Mouse (Mus musculus) forebrain, embryonic 14.5 days (tissue): ENCODE measurements around the gene Olfr1326-ps1. TPM values are rescaled to one million over a fixed set of nuclear protein-coding genes. Genes with fewer than 3 reads are reported as not detected.

Experiments
- ATAC-seq: fragments of 200-750 bp; cut with Nextera tagmentation; 2 replicates; pipeline ENCODE4 v1.8.0; 2017; ENCODE audit warnings: mild to moderate bottlenecking, moderate library complexity
- DNase-seq: peaks from one replicate; pipeline ENCODE4 v3.0.0-alpha.2; 2015; ENCODE audit warnings: low spot score
- H3K27ac ChIP-seq: fragments of 300-500 bp; sonication (generic); 2 replicates; pipeline ENCODE4 v1.5.1; 2014; ENCODE audit warnings: low read depth, mild to moderate bottlenecking, control low read depth, low read length, moderate library complexity
- H3K27me3 ChIP-seq: fragments of 300-500 bp; sonication (generic); replicated peaks from 2 replicates; pipeline ENCODE4 v1.6.1; 2014; ENCODE audit warnings: low read length, control low read depth, mixed read lengths; ENCODE audit not compliant: control insufficient read depth, insufficient read depth
- H3K36me3 ChIP-seq: fragments of 300-500 bp; sonication (generic); 2 replicates; pipeline ENCODE4 v1.6.1; 2014; ENCODE audit warnings: low read length, control low read depth; ENCODE audit not compliant: control insufficient read depth, insufficient read depth
- H3K4me1 ChIP-seq: fragments of 300-500 bp; sonication (generic); 2 replicates; pipeline ENCODE4 v1.6.1; 2014; ENCODE audit warnings: antibody characterized with exemption, low read length, control low read depth; ENCODE audit not compliant: control insufficient read depth, insufficient read depth
- H3K4me2 ChIP-seq: fragments of 300-500 bp; sonication (generic); 2 replicates; pipeline ENCODE4 v1.6.1; 2014; ENCODE audit warnings: mild to moderate bottlenecking, control low read depth, low read length
- H3K4me3 ChIP-seq: fragments of 300-500 bp; sonication (generic); 2 replicates; pipeline ENCODE4 v1.5.1; 2014; ENCODE audit warnings: low read depth, low read length, control low read depth
- H3K9ac ChIP-seq: fragments of 300-500 bp; sonication (generic); 2 replicates; pipeline ENCODE4 v1.6.1; 2014; ENCODE audit warnings: mild to moderate bottlenecking, low read length, control low read depth, moderate library complexity
- H3K9me3 ChIP-seq: fragments of 300-500 bp; sonication (generic); replicated peaks from 2 replicates; pipeline ENCODE4 v1.6.1; 2016; ENCODE audit warnings: low read length, control low read depth, mixed read lengths; ENCODE audit not compliant: control insufficient read depth
- WGBS: fragments of 180-500 bp; shearing (Covaris S2); extraction: QIAGEN DNeasy Blood & Tissue Kit; methylation state at CpG from one replicate; pipeline ENCODE4 v1.1.7; 2014; 5-methylcytosine and 5-hydroxymethylcytosine counted together
- polyA plus RNA-seq: library from polyadenylated mRNA; unstranded; fragments of >200 nt; fragmentation: Nextera tagmentation; extraction: Ambion mirVana; gene quantifications from 2 replicates; pipeline ENCODE4 v1.2.1, GENCODE M21; 2014

Gene Olfr1326-ps1
- not detected in 2 replicates for polyA plus RNA-seq

DNA sequence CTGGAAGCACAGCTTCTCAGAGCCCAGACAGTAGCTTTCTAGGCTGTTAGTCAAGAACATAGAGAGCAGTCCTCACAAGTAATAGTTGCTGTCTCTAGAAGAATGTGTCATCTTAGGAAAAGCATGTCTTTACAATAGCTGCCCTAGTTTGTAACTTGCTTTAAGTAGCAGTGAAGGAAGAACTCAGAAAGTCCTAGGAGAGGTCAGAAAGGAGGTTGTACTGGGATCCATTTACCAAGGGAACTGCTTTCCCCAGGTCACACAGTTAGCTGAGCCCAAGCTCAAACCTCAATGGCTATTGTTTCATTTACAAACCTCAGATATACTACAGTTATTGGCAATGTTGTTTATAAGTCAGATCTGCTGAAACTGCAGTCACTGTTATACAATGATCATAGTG is at the start of gene Olfr1326-ps1:
Olfr1326-ps1 (minus strand) TSS at position 101 of the 400 bp plus-strand sequence.
- Histone ChIP-seq H3K4me2 (no peak within 1 kb of the TSS), H3K9ac (no peak within 1 kb of the TSS), H3K9me3 (no peaks in the 10 kb centered on the region), H3K27ac (no peak within 1 kb of the TSS), H3K27me3 (no peaks in the 10 kb centered on the region), H3K36me3 (no peaks in the 10 kb centered on the region), H3K4me3 (no peak within 1 kb of the TSS), H3K4me1 (no peaks in the 10 kb centered on the region)
- no peak for DNase-seq
- ATAC-seq = no peak

DNA sequence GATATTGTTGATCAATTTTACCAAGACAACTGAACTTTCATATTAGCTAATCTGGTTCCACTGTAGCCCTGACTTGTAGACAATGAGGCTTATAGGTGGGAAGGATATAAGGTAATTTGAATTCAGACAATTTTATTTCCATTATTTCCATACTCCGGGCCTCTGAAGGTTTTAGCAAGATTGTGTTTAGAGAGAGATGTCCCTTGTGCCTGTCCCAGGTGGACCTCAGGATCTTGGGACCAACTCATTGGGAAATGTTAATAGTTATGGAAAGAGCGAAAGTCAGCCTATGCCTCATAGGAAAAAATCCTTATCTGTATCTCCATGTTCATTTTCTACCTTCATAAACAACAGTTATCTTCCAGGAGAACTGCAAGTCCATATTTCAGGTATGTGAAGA is 17.7 kb upstream of the Olfr1326-ps1 start, which contains the start of gene Olfr1325:
Olfr1325 (plus strand) TSS at position 301 of the 400 bp plus-strand sequence.
- Histone ChIP-seq H3K36me3 (no peaks in the 10 kb centered on the region), H3K9me3 (no peaks in the 10 kb centered on the region), H3K27me3 (no peaks in the 10 kb centered on the region), H3K4me3 (no peak within 1 kb of the TSS), H3K4me1 (no peaks in the 10 kb centered on the region), H3K4me2 (no peak within 1 kb of the TSS), H3K9ac (no peak within 1 kb of the TSS), H3K27ac (no peak within 1 kb of the TSS)
- DNase-seq (no peak), ATAC-seq (no peak)
- WGBS = 88% methylated on average over 2 of the region's 2 CpGs

Other genes starting within 250 kb of the Olfr1326-ps1 start
- gene Plxna3, start 245.8 kb downstream of the Olfr1326-ps1 start, polyA plus RNA-seq = 36.4 and 47.5 TPM in 2 replicates
- 90.8 and 109 TPM in 2 replicates for gene Lage3, start 221.3 kb downstream of the Olfr1326-ps1 start, polyA plus RNA-seq
- gene Ubl4a, start 201.7 kb downstream of the Olfr1326-ps1 start, polyA plus RNA-seq = 77.7 and 81.5 TPM in 2 replicates
- 6.8 and 7.8 TPM in 2 replicates for gene Slc10a3, start 201.5 kb downstream of the Olfr1326-ps1 start, polyA plus RNA-seq
- gene Fam3a, start 181.6 kb downstream of the Olfr1326-ps1 start, polyA plus RNA-seq = 29.8 and 35.2 TPM in 2 replicates
- gene Ikbkg, start 181.6 kb downstream of the Olfr1326-ps1 start, polyA plus RNA-seq = 22.9 and 23.4 TPM in 2 replicates
- 67.9 and 68.4 TPM in 2 replicates for gene G6pdx, start 145.7 kb downstream of the Olfr1326-ps1 start, polyA plus RNA-seq
- not detected in 2 replicates for gene Gm6880, start 93.5 kb downstream of the Olfr1326-ps1 start, polyA plus RNA-seq
- not detected in 2 replicates for gene Olfr1325, start 17.8 kb upstream of the Olfr1326-ps1 start, polyA plus RNA-seq
- gene Gm5640, start 70.7 kb upstream of the Olfr1326-ps1 start, polyA plus RNA-seq = 0.08 and 0.27 TPM in 2 replicates
- gene Gm6890, start 166.0 kb upstream of the Olfr1326-ps1 start, polyA plus RNA-seq = not detected in 2 replicates